Mouse (Mus musculus) heart, postnatal 0 days (tissue): Measurements from ENCODE around the gene Npcd. TPM values are rescaled to one million over a fixed set of nuclear protein-coding genes. Genes with fewer than 3 reads are reported as not detected.

Experiments used
- ATAC-seq: fragments of 200-750 bp; cut with Nextera tagmentation; 2 replicates; pipeline ENCODE4 v1.8.0; 2017; ENCODE audit warnings: low read depth, moderate number of reproducible peaks, moderate library complexity; ENCODE audit not compliant: insufficient read depth
- DNase-seq: peaks from one replicate; pipeline ENCODE4 v3.0.0-alpha.2; 2016; ENCODE audit warnings: low spot score
- H3K27ac ChIP-seq: fragments of 300-500 bp; sonication (generic); 2 replicates; pipeline ENCODE4 v1.5.1; 2014; ENCODE audit warnings: low read depth, mild to moderate bottlenecking
- H3K27me3 ChIP-seq: fragments of 300-500 bp; sonication (generic); 2 replicates; pipeline ENCODE4 v1.6.1; 2014; ENCODE audit warnings: low read length, mixed read lengths; ENCODE audit not compliant: control insufficient read depth, insufficient read depth
- H3K36me3 ChIP-seq: fragments of 300-500 bp; sonication (generic); replicated peaks from 2 replicates; pipeline ENCODE4 v1.6.1; 2014; ENCODE audit warnings: low read length, mixed read lengths; ENCODE audit not compliant: control insufficient read depth, insufficient read depth
- H3K4me1 ChIP-seq: fragments of 300-500 bp; sonication (generic); 2 replicates; pipeline ENCODE4 v1.6.1; 2014; ENCODE audit warnings: antibody characterized with exemption; ENCODE audit not compliant: control insufficient read depth, insufficient read depth
- H3K4me2 ChIP-seq: fragments of 300-500 bp; sonication (generic); 2 replicates; pipeline ENCODE4 v1.6.1; 2014; ENCODE audit warnings: low read depth, mild to moderate bottlenecking, low read length, moderate library complexity
- H3K4me3 ChIP-seq: fragments of 300-500 bp; sonication (generic); 2 replicates; pipeline ENCODE4 v1.5.1; 2014; ENCODE audit warnings: low read depth, low read length
- H3K9ac ChIP-seq: fragments of 300-500 bp; sonication (generic); replicated peaks from 2 replicates; pipeline ENCODE4 v1.6.1; 2014; ENCODE audit warnings: low read depth, low read length, mixed read lengths
- H3K9me3 ChIP-seq: fragments of 300-500 bp; sonication (generic); replicated peaks from 2 replicates; pipeline ENCODE4 v1.6.1; 2016; ENCODE audit warnings: low read length; ENCODE audit not compliant: control insufficient read depth
- CTCF ChIP-seq: IDR thresholded peaks from 2 replicates; pipeline ENCODE4 v1.5.1; 2016; ENCODE audit warnings: antibody characterized with exemption, control low read depth, low read depth
- EP300 ChIP-seq: IDR thresholded peaks from 2 replicates; pipeline ENCODE4 v1.6.1; 2016; ENCODE audit warnings: antibody characterized with exemption, low read depth
- WGBS: fragments of 180-500 bp; shearing (Covaris S2); extraction: QIAGEN DNeasy Blood & Tissue Kit; methylation state at CpG from one replicate; pipeline ENCODE4 v1.1.7; 2014; 5-methylcytosine and 5-hydroxymethylcytosine counted together
- polyA plus RNA-seq: library from polyadenylated mRNA; unstranded; fragments of >200 nt; fragmentation: Nextera tagmentation; extraction: Ambion mirVana; gene quantifications from 2 replicates; pipeline ENCODE4 v1.2.1, GENCODE M21; 2015
- total RNA-seq: library from RNA; depleted of rRNA; stranded (reverse); fragments of >200 nt; gene quantifications from 2 replicates; pipeline ENCODE4 v1.2.3, GENCODE M21; 2014; ENCODE audit warnings: low replicate concordance

Npcd gene
- total and polyA plus RNA-seq, 2 experiments from 2014 or later, result 8.7 TPM; not detected in 1

DNA sequence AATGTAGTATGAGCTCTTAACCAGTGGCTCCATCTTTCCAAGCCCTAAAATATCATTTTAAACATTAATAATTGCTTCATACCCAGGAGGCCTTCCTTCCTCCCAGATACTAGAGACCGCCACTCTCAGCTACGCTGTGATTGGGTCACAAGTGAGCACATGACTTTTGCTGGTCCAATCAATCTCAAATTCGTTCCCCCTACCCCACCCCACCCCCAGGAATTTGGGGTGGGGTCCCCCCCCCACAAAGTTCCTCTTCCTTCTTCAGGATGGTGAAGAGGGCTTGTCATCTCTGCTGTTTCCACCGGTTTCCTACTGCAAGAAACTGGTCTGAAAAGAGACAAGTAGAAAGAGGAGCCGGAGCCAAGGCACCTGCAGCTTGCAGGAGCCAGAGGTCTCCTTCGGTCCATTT is 44.7 kb upstream of the Npcd start:
- Histone ChIP-seq H3K4me3 (0 out of 2 replicates have a peak overlapping the region, but pooled peaks have one; percentile 5), H3K4me2 (peak overlapping the region; percentile 46), H3K4me1 (peaks cover 25% of the 10 kb centered on the region), H3K36me3 (no peaks in the 10 kb centered on the region), H3K9me3 (no peaks in the 10 kb centered on the region), H3K9ac (0 out of 2 replicates have a peak overlapping the region, but pooled peaks have one; percentile 12), H3K27ac (peak overlapping the region; percentile 94), H3K27me3 (no peaks in the 10 kb centered on the region)
- TF ChIP-seq EP300 (no peak), CTCF (no peak)
- 46% methylated on average over 6 of the region's 6 CpGs for WGBS
- DNase-seq (peak; percentile 32), ATAC-seq (peak; percentile 30)

DNA sequence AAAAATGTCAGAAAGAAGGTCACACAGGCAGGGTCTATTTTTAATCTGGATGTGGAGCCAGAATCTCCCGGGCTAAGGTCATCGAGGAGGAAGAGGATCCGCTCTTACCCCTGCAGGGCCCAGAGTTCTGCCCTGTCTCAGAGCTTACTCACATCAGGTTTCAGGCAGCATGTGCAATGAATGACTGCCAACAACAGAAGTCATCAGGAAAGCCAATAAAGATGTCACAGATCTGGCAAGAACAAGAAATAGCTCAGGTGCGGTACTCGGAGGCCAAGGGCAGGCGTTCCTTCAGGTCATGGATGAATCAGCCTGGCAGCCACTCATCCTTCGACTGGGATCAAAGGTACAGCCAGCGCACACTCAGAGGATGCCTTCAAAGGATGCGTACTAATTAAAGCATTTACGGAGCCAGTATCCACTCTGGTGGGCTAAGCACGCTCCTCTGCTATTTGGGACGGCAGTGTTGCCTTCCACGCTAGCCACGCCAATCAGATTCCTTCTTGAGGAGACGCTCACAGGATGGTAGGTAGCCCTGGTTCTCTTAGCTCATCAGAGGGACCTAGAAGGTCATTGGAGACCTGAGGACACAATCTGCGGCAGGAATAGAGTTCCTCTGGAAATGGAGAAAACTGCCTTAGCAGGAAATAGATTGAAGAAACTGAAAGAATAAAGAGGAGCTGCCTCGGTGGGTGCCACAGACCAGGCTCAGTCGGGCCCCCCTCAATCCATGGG is 41.4 kb upstream of the Npcd start:
- Histone ChIP-seq H3K4me3 (no peak overlapping the region), H3K9me3 (no peaks in the 10 kb centered on the region), H3K9ac (no peak overlapping the region), H3K27ac (peak overlapping the region; percentile 25), H3K4me1 (peaks cover 24% of the 10 kb centered on the region), H3K27me3 (no peaks in the 10 kb centered on the region), H3K36me3 (no peaks in the 10 kb centered on the region), H3K4me2 (no peak overlapping the region)
- DNase-seq (no peak), ATAC-seq (no peak)
- TF ChIP-seq CTCF (no peak), EP300 (no peak)
- 79% methylated on average over 18 of the region's 18 CpGs for WGBS

DNA sequence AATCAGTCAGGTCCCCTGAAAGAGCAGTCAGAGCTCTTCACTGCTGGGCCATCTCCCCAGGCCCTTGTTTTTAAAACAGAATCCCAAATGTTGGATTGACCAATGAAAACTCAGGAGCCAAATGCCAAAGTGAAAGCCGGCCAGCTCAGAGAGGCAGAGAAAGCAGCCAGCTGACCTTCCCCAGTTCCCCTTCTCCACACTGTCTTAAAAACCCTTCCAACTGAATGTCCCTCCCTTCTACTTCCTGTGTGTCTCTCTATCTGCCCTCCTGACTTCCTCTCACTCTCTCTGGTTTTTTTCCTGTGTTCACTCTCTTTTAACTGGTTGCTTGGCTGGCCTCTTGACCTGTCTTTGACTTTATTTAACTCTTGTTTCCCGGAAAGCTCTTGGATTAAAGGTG is 40.0 kb upstream of the Npcd start:
- no peaks in the 10 kb centered on the region for H3K27me3 ChIP-seq
- no peak overlapping the region for H3K4me2 ChIP-seq
- no peak overlapping the region for H3K9ac ChIP-seq
- ATAC-seq (no peak), DNase-seq (no peak)
- TF ChIP-seq CTCF (no peak), EP300 (no peak)
- H3K4me1 ChIP-seq, result peaks cover 14% of the 10 kb centered on the region
- no peak overlapping the region for H3K4me3 ChIP-seq
- H3K36me3 ChIP-seq, result no peaks in the 10 kb centered on the region
- H3K27ac ChIP-seq, result no peak overlapping the region
- 48% methylated on average over 2 of the region's 2 CpGs for WGBS
- H3K9me3 ChIP-seq, result peaks cover 4% of the 10 kb centered on the region; the same call in 1 of the 2 replicates

GRCm38 (mm10) chr15:79873545-79873944 is 39.5 kb upstream of the Npcd start:
- H3K27ac ChIP-seq, result no peak overlapping the region
- H3K4me2 ChIP-seq, result no peak overlapping the region
- ATAC-seq (no peak), DNase-seq (no peak)
- no peaks in the 10 kb centered on the region for H3K36me3 ChIP-seq
- no peak overlapping the region for H3K4me3 ChIP-seq
- TF ChIP-seq EP300 (no peak), CTCF (no peak)
- peaks cover 11% of the 10 kb centered on the region; the same call in 1 of the 2 replicates for H3K4me1 ChIP-seq
- peaks cover 4% of the 10 kb centered on the region; the same call in 1 of the 2 replicates for H3K9me3 ChIP-seq
- 85% methylated on average over 8 of the region's 8 CpGs for WGBS
- H3K27me3 ChIP-seq, result no peaks in the 10 kb centered on the region
- no peak overlapping the region for H3K9ac ChIP-seq

DNA sequence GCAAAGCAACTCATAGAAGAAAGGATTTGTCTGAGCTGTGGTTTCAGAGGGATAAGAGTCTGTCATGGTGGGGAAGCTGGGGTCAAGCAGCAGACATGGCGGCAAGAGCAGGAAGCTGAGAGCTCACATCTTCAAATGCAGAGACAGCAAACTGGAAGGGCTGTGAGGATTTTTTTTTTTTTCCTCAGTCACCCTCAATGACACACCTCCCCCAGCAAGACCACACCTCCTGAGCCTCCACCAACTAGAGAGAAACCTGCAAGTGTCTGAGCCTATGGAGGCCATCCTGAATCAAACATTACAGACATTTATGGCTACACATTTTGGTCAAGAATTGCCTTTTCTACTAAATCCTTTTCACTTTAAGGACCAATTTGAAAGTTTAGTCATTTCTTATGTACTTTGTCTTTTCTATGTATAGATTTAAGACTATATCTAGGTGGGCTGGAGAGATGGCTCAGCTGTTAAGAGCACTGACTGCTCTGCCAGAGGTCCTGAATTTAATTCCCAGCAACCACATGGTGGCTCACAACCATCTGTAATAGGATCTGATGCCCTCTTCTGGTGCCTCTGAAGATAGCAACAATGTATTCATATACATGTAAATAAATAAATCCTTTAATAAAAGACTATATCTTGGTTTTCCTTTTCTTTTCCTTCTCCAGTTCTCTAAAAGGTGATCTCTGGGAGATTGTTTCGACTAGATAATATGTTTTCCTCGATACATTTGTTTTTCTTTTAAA is 33.4 kb upstream of the Npcd start:
- ATAC-seq (no peak), DNase-seq (no peak)
- H3K9ac ChIP-seq, result no peak overlapping the region
- WGBS, result 74% methylated on average over 3 of the region's 3 CpGs
- no peaks in the 10 kb centered on the region for H3K36me3 ChIP-seq
- H3K27me3 ChIP-seq, result no peaks in the 10 kb centered on the region
- H3K4me3 ChIP-seq, result no peak overlapping the region
- no peak overlapping the region for H3K27ac ChIP-seq
- H3K4me2 ChIP-seq, result no peak overlapping the region
- TF ChIP-seq CTCF, result no peak
- TF ChIP-seq EP300, result no peak
- peaks cover 4% of the 10 kb centered on the region; the same call in 1 of the 2 replicates for H3K9me3 ChIP-seq
- H3K4me1 ChIP-seq, result no peaks in the 10 kb centered on the region
